Mouse (Mus musculus) kidney, postnatal 0 days (tissue): ENCODE data around the gene Map2k2. TPM values are rescaled to one million over a fixed set of nuclear protein-coding genes. Genes with fewer than 3 reads are reported as not detected.
A peak's percentile ranks its signal among the peaks of the same experiment; 100 is the strongest.

Source experiments
- ATAC-seq: fragments of 200-750 bp; cut with Nextera tagmentation; replicated peaks from 2 replicates; pipeline ENCODE4 v1.8.0; 2017; ENCODE audit warnings: low read depth, moderate number of reproducible peaks, moderate TSS enrichment, moderate library complexity; ENCODE audit not compliant: low FRiP score
- DNase-seq: peaks from one replicate; pipeline ENCODE4 v3.0.0-alpha.2; 2016; ENCODE audit warnings: low spot score
- H3K27ac ChIP-seq: fragments of 300-500 bp; sonication (generic); 2 replicates; pipeline ENCODE4 v1.5.1; 2014; ENCODE audit warnings: mild to moderate bottlenecking
- H3K27me3 ChIP-seq: fragments of 300-500 bp; sonication (generic); 2 replicates; pipeline ENCODE4 v1.6.1; 2014; ENCODE audit warnings: low read length, mixed read lengths; ENCODE audit not compliant: insufficient read depth
- H3K36me3 ChIP-seq: fragments of 300-500 bp; sonication (generic); 2 replicates; pipeline ENCODE4 v1.6.1; 2014; ENCODE audit warnings: low read length, mixed read lengths; ENCODE audit not compliant: insufficient read depth
- H3K4me1 ChIP-seq: fragments of 300-500 bp; sonication (generic); replicated peaks from 2 replicates; pipeline ENCODE4 v1.6.1; 2014; ENCODE audit warnings: antibody characterized with exemption, low read length, mixed read lengths; ENCODE audit not compliant: insufficient read depth
- H3K4me2 ChIP-seq: fragments of 300-500 bp; sonication (generic); 2 replicates; pipeline ENCODE4 v1.6.1; 2014; ENCODE audit warnings: mild to moderate bottlenecking, low read length, moderate library complexity, mixed read lengths
- H3K4me3 ChIP-seq: fragments of 300-500 bp; sonication (generic); replicated peaks from 2 replicates; pipeline ENCODE4 v1.5.1; 2014; ENCODE audit warnings: low read depth, low read length
- H3K9ac ChIP-seq: fragments of 300-500 bp; sonication (generic); 2 replicates; pipeline ENCODE4 v1.6.1; 2014; ENCODE audit warnings: low read depth, low read length
- H3K9me3 ChIP-seq: fragments of 300-500 bp; sonication (generic); replicated peaks from 2 replicates; pipeline ENCODE4 v1.6.1; 2016; ENCODE audit warnings: low read length, inconsistent platforms, mixed read lengths
- CTCF ChIP-seq: IDR thresholded peaks from 2 replicates; pipeline ENCODE4 v1.5.1; 2016; ENCODE audit warnings: antibody characterized with exemption, low read depth, mild to moderate bottlenecking, moderate library complexity
- WGBS: fragments of 180-500 bp; shearing (Covaris S2); extraction: QIAGEN DNeasy Blood & Tissue Kit; methylation state at CpG from one replicate; pipeline ENCODE4 v1.1.7; 2014; 5-methylcytosine and 5-hydroxymethylcytosine counted together
- polyA plus RNA-seq: library from polyadenylated mRNA; unstranded; fragments of >200 nt; fragmentation: Nextera tagmentation; extraction: Ambion mirVana; gene quantifications from 2 replicates; pipeline ENCODE4 v1.2.1, GENCODE M21; 2015

Gene Map2k2
- polyA plus RNA-seq, 1 experiment from 2014 or later, result 166 TPM

DNA sequence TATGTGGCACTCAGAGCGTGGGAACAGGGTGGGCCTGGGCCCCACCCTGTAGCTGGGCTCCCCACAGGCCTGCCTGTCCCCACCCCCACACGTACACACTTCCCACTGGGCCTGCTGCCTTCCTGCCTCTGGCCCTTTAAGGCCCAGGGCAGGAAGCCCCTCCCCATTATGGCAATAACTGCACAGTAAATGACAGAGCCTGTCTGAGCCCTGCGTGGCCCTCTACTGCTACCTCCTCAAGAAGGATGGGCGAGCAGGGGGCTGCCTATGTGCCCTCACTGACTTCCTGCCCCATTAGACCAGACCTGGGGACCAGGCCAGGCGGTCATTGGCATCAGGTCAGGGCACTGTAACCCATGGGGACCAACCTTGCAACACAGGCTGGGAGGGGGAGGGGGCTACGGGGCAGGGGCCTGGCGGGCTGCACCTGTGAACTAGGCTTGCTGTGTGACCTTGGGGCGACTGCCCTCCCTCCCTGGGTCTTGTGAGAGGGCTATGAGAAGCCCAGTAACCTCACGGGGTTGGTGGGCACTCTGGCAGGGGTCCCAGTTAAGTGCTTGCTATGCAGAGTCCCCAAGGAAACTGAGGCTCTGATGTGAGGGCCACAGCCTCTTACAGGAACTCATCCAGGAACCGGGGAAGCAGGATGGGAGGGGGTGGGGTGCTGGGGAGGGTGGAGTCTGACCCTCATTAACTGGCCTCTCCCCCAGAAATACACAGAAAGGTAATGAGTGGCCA is 35.2 kb downstream of the Map2k2 start:
- peak overlapping the region; percentile 13; the same call in 1 of the 2 replicates for H3K4me3 ChIP-seq
- peak overlapping the region; percentile 37 for H3K9ac ChIP-seq
- H3K4me2 ChIP-seq, result peak overlapping the region; percentile 91
- WGBS, result 42% methylated on average over 10 of the region's 10 CpGs
- TF ChIP-seq CTCF, result no peak
- DNase-seq, result no peak
- H3K9me3 ChIP-seq, result no peaks in the 10 kb centered on the region
- H3K36me3 ChIP-seq, result peaks cover 25% of the 10 kb centered on the region
- H3K27ac ChIP-seq, result peak overlapping the region; percentile 8; the same call in 1 of the 2 replicates
- peaks cover 20% of the 10 kb centered on the region for H3K4me1 ChIP-seq
- H3K27me3 ChIP-seq, result no peaks in the 10 kb centered on the region
- ATAC-seq, result no peak

GRCm38 (mm10) chr10:81141455-81142210 is 35.9 kb downstream of the Map2k2 start:
- WGBS, result 76% methylated on average over 6 of the region's 7 CpGs
- Histone ChIP-seq H3K27ac (no peak overlapping the region), H3K4me2 (no peak overlapping the region), H3K9me3 (no peaks in the 10 kb centered on the region), H3K9ac (peak overlapping the region; percentile 37; the same call in 1 of the 2 replicates), H3K27me3 (no peaks in the 10 kb centered on the region), H3K36me3 (peaks cover 30% of the 10 kb centered on the region), H3K4me1 (peaks cover 20% of the 10 kb centered on the region), H3K4me3 (no peak overlapping the region)
- no peak for DNase-seq
- no peak for TF ChIP-seq CTCF
- no peak for ATAC-seq

- Histone ChIP-seq H3K9ac (no peak overlapping the region), H3K9me3 (no peaks in the 10 kb centered on the region), H3K27me3 (no peaks in the 10 kb centered on the region), H3K4me2 (no peak overlapping the region), H3K27ac (no peak overlapping the region), H3K36me3 (peaks cover 39% of the 10 kb centered on the region), H3K4me1 (peaks cover 20% of the 10 kb centered on the region), H3K4me3 (no peak overlapping the region)
- TF ChIP-seq CTCF, result no peak
- 79% methylated on average over 5 of the region's 5 CpGs for WGBS
- DNase-seq, result no peak
- ATAC-seq, result no peak
These were observed 36.9 kb downstream of the Map2k2 start for GRCm38 (mm10) chr10:81142551-81142981.

GRCm38 (mm10) chr10:81143157-81143633 is 37.5 kb downstream of the Map2k2 start:
- H3K4me2 ChIP-seq, result no peak overlapping the region
- peaks cover 45% of the 10 kb centered on the region for H3K36me3 ChIP-seq
- no peaks in the 10 kb centered on the region for H3K27me3 ChIP-seq
- no peaks in the 10 kb centered on the region for H3K9me3 ChIP-seq
- no peak overlapping the region for H3K27ac ChIP-seq
- no peak overlapping the region for H3K9ac ChIP-seq
- no peak overlapping the region for H3K4me3 ChIP-seq
- H3K4me1 ChIP-seq, result peaks cover 20% of the 10 kb centered on the region
- TF ChIP-seq CTCF, result no peak
- ATAC-seq (no peak), DNase-seq (no peak)
- 93% methylated on average over 7 of the region's 7 CpGs for WGBS

DNA sequence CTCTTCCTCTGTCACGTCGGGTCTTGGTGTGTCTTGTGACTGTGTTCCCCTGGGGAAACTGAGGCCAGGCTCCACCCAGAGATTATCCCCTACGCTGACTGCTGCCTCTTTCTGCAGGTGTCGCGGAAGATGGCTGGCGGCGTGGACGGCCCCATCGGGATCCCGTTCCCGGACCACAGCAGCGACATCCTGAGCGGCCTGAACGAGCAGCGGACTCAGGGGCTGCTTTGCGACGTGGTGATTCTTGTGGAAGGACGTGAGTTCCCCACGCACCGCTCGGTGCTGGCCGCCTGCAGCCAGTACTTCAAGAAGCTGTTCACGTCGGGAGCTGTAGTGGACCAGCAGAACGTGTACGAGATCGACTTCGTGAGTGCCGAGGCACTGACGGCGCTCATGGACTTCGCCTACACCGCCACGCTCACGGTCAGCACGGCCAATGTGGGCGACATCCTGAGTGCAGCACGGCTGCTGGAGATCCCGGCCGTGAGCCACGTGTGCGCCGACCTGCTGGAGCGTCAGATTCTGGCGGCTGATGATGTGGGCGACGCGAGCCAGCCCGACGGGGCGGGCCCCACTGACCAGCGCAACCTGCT is 38.2 kb downstream of the Map2k2 start:
- no peaks in the 10 kb centered on the region for H3K9me3 ChIP-seq
- TF ChIP-seq CTCF, result no peak
- H3K36me3 ChIP-seq, result peaks cover 53% of the 10 kb centered on the region
- no peak overlapping the region for H3K4me2 ChIP-seq
- H3K9ac ChIP-seq, result no peak overlapping the region
- ATAC-seq (no peak), DNase-seq (no peak)
- H3K4me1 ChIP-seq, result peaks cover 20% of the 10 kb centered on the region
- H3K4me3 ChIP-seq, result no peak overlapping the region
- WGBS, result 96% methylated on average over 52 of the region's 52 CpGs
- no peak overlapping the region for H3K27ac ChIP-seq
- H3K27me3 ChIP-seq, result no peaks in the 10 kb centered on the region

- DNase-seq (no peak), ATAC-seq (no peak)
- Histone ChIP-seq H3K4me1 (peaks cover 18% of the 10 kb centered on the region), H3K4me3 (no peak overlapping the region), H3K36me3 (peaks cover 59% of the 10 kb centered on the region), H3K9ac (no peak overlapping the region), H3K9me3 (no peaks in the 10 kb centered on the region), H3K27me3 (no peaks in the 10 kb centered on the region), H3K4me2 (no peak overlapping the region), H3K27ac (no peak overlapping the region)
- 89% methylated on average over 27 of the region's 27 CpGs for WGBS
- no peak for TF ChIP-seq CTCF
These were observed 39.0 kb downstream of the Map2k2 start for GRCm38 (mm10) chr10:81144667-81145066.
